Mouse (Mus musculus) MEL (cell line): ENCODE results near the gene Osbpl10.

Source experiments
- CTCF ChIP-seq, 3 experiments: IDR thresholded peaks in 2 of 3; conservative IDR thresholded peaks in 1 of 3; 2 replicates each; pipeline ENCODE4 v1.5.1; 2011 to 2012; ENCODE audit warnings: low read length in 3 of 3, low read depth in 2 of 3, mild to moderate bottlenecking in 2 of 3, improper control_type of control experiment in 1 of 3, inconsistent platforms in 1 of 3, mixed read lengths in 1 of 3, moderate library complexity in 1 of 3; ENCODE audit not compliant: control insufficient read depth in 1 of 3, insufficient read depth in 1 of 3, poor library complexity in 1 of 3, severe bottlenecking in 1 of 3
- EP300 ChIP-seq, 2 experiments: IDR thresholded peaks; 2 replicates each; pipeline ENCODE4 v1.6.1; 2011; ENCODE audit warnings: improper control_type of control experiment in 2 of 2, low read length in 2 of 2, low read depth in 1 of 2, mild to moderate bottlenecking in 1 of 2
- GATA1 ChIP-seq: IDR thresholded peaks from 2 replicates; pipeline ENCODE4 v1.6.1; 2011; ENCODE audit warnings: low read depth, low read length, improper control_type of control experiment
- MXI1 ChIP-seq: IDR thresholded peaks from 2 replicates; pipeline ENCODE4 v1.6.1; 2011; ENCODE audit warnings: mild to moderate bottlenecking, low read depth, low read length, improper control_type of control experiment
- SIN3A ChIP-seq: IDR thresholded peaks from 2 replicates; pipeline ENCODE4 v1.6.1; 2012; ENCODE audit warnings: low read length, improper control_type of control experiment, inconsistent platforms
- SMC3 ChIP-seq: IDR thresholded peaks from 2 replicates; pipeline ENCODE4 v1.6.1; 2011; ENCODE audit warnings: low read depth, low read length, improper control_type of control experiment

GRCm38 (mm10) chr9:115117314-115117713, 138.9 kb downstream of the Osbpl10 start:
- TF ChIP-seq CTCF (IDR thresholded peaks at IDR 0.05 in 2 of 3, conservative IDR thresholded peaks at IDR 0.05 in 1 of 3; ENCODE audit: control insufficient read depth in 1 of 3, insufficient read depth in 1 of 3, low read depth in 2 of 3, low read length in 3 of 3, poor library complexity in 1 of 3, severe bottlenecking in 1 of 3) (no peak), MXI1 (no peak), SIN3A (no peak), EP300 (IDR thresholded peaks at IDR 0.05; ENCODE audit: low read depth in 1 of 2, low read length in 2 of 2) (no peak), GATA1 (no peak), SMC3 (no peak)
